Mouse (Mus musculus) lung, embryonic 14.5 days (tissue): Measurements from ENCODE around the gene Ppp1r2. TPM values are rescaled to one million over a fixed set of nuclear protein-coding genes. Genes with fewer than 3 reads are reported as not detected.

ENCODE experiments used
- ATAC-seq: fragments of 200-750 bp; cut with Nextera tagmentation; 2 replicates; pipeline ENCODE4 v1.8.0; 2017; ENCODE audit warnings: mild to moderate bottlenecking, moderate TSS enrichment, moderate library complexity; ENCODE audit not compliant: insufficient read depth
- DNase-seq: peaks from one replicate; pipeline ENCODE4 v3.0.0-alpha.2; 2015
- H3K27ac ChIP-seq: fragments of 300-500 bp; sonication (generic); 2 replicates; pipeline ENCODE4 v1.5.1; 2014; ENCODE audit warnings: low read depth, mild to moderate bottlenecking, moderate library complexity
- H3K27me3 ChIP-seq: fragments of 300-500 bp; sonication (generic); 2 replicates; pipeline ENCODE4 v1.6.1; 2014; ENCODE audit warnings: low read length, control low read depth; ENCODE audit not compliant: insufficient read depth
- H3K36me3 ChIP-seq: fragments of 300-500 bp; sonication (generic); 2 replicates; pipeline ENCODE4 v1.6.1; 2014; ENCODE audit warnings: control low read depth; ENCODE audit not compliant: insufficient read depth
- H3K4me1 ChIP-seq: fragments of 300-500 bp; sonication (generic); 2 replicates; pipeline ENCODE4 v1.6.1; 2014; ENCODE audit warnings: antibody characterized with exemption, control low read depth; ENCODE audit not compliant: insufficient read depth
- H3K4me2 ChIP-seq: fragments of 300-500 bp; sonication (generic); 2 replicates; pipeline ENCODE4 v1.6.1; 2014; ENCODE audit warnings: mild to moderate bottlenecking
- H3K4me3 ChIP-seq: fragments of 300-500 bp; sonication (generic); 2 replicates; pipeline ENCODE4 v1.5.1; 2014; ENCODE audit warnings: low read depth, low read length
- H3K9ac ChIP-seq: fragments of 300-500 bp; sonication (generic); 2 replicates; pipeline ENCODE4 v1.6.1; 2014
- H3K9me3 ChIP-seq: fragments of 300-500 bp; sonication (generic); 2 replicates; pipeline ENCODE4 v1.6.1; 2016; ENCODE audit warnings: low read depth, low read length, control low read depth
- CTCF ChIP-seq: IDR thresholded peaks from 2 replicates; pipeline ENCODE4 v1.5.1; 2016; ENCODE audit warnings: antibody characterized with exemption, low read depth
- WGBS: fragments of 180-500 bp; shearing (Covaris S2); extraction: QIAGEN DNeasy Blood & Tissue Kit; methylation state at CpG from one replicate; pipeline ENCODE4 v1.1.7; 2014; 5-methylcytosine and 5-hydroxymethylcytosine counted together
- microRNA-seq: library from miRNA; unstranded; fragments of <30 nt; microRNA quantifications from one replicate; pipeline ENCODE4, GENCODE M21; 2016; ENCODE audit warnings: borderline number of aligned reads
- polyA plus RNA-seq: library from polyadenylated mRNA; unstranded; fragments of >200 nt; fragmentation: Nextera tagmentation; extraction: Ambion mirVana; gene quantifications from 2 replicates; pipeline ENCODE4 v1.2.1, GENCODE M21; 2014

Gene Ppp1r2
- polyA plus RNA-seq, 1 experiment from 2014 or later = 104 TPM

DNA sequence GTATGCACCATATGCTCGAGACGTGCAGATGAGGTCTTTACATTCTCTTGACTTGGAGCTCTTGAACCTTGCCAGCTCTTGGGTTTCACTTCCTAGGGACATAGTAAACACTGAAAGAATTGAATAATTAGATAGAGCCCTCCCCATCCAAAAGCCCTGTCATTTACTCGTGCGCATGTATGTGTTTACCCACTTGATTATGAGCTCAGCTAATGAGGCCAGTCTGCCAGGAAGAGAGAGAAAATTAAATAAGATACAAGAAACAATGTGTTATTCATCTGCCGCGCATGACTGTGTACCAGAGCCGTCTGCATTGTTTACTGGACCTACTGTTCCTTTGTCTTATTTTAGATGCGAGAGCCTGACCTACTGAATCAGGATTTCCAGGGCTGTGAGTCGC is 63.6 kb downstream of the Ppp1r2 start:
- no peak for ATAC-seq
- 0 out of 2 replicates have a peak, but pooled peaks cover 4% of the 10 kb centered on the region for H3K4me1 ChIP-seq
- no peak overlapping the region for H3K4me3 ChIP-seq
- no peak overlapping the region for H3K4me2 ChIP-seq
- H3K9ac ChIP-seq = no peak overlapping the region
- no peaks in the 10 kb centered on the region for H3K9me3 ChIP-seq
- TF ChIP-seq CTCF = no peak
- 65% methylated on average over 9 of the region's 9 CpGs for WGBS
- no peak overlapping the region for H3K27ac ChIP-seq
- no peaks in the 10 kb centered on the region for H3K27me3 ChIP-seq
- DNase-seq = no peak
- H3K36me3 ChIP-seq = no peaks in the 10 kb centered on the region

DNA sequence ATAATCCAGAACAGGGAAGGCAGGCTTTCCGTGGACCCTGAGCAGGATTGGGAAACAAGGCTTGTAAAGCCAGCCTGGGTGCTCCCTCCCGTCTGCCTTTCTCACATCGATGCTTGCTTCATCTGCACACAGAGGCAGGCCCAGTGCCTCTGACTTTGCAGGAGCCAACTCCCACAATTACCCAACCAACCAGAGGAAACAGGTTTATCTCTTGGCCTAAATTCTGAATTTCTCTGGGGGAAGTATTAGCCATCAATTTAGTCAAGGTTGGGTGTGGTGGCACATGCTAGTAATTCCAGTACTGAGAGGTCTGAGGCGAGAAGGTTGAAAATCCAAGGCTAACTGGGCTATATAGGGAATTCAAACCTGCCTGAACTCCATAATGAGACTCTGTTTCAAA is 64.6 kb downstream of the Ppp1r2 start:
- 60% methylated on average over 4 of the region's 4 CpGs for WGBS
- no peak for DNase-seq
- H3K4me3 ChIP-seq = no peak overlapping the region
- H3K4me1 ChIP-seq = 0 out of 2 replicates have a peak, but pooled peaks cover 4% of the 10 kb centered on the region
- no peaks in the 10 kb centered on the region for H3K27me3 ChIP-seq
- H3K9me3 ChIP-seq = no peaks in the 10 kb centered on the region
- TF ChIP-seq CTCF = no peak
- no peak overlapping the region for H3K9ac ChIP-seq
- H3K36me3 ChIP-seq = no peaks in the 10 kb centered on the region
- no peak overlapping the region for H3K27ac ChIP-seq
- H3K4me2 ChIP-seq = no peak overlapping the region
- no peak for ATAC-seq

DNA sequence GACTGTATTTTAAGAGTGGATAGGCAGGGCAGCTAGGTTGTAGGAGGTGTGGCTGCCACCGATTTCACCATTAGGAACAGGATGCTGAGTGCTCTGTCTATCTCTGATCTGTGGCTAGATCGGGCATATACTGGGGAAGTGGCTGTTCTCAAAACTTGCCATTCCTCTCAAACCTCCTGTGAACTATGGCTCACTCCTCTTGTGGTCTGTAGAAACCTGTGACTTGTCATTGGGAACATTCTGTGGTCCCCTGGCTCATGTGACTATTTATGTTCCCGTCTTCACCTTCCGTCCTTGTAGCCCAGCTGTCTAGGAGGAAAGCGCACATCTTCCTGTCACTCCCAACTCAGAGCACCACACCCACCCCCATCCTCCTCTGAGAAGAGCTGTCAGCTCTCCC is 65.2 kb downstream of the Ppp1r2 start:
- Histone ChIP-seq H3K27ac (no peak overlapping the region), H3K4me2 (no peak overlapping the region), H3K27me3 (no peaks in the 10 kb centered on the region), H3K9ac (no peak overlapping the region), H3K36me3 (no peaks in the 10 kb centered on the region), H3K4me3 (no peak overlapping the region), H3K9me3 (no peaks in the 10 kb centered on the region), H3K4me1 (0 out of 2 replicates have a peak, but pooled peaks cover 4% of the 10 kb centered on the region)
- 49% methylated on average over 5 of the region's 5 CpGs for WGBS
- DNase-seq = no peak
- TF ChIP-seq CTCF = no peak
- no peak for ATAC-seq

DNA sequence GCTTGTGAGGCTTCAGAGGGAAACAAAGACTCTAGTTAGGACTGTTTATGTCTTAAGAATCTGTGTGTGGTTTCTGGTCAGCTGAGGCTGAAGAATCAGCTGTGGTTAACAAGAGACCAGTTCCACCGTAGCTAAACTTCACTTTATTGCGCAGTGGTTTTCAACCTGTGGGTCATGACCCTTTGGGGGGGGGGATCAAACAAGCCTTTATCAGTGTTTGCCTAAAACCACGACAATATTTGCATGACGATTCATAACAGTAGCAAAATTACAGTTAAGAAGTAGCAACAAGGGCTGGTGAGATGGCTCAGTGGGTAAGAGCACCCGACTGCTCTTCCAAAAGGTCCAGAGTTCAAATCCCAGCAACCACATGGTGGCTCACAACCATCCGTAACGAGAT is 69.4 kb downstream of the Ppp1r2 start:
- Histone ChIP-seq H3K9me3 (no peaks in the 10 kb centered on the region), H3K36me3 (no peaks in the 10 kb centered on the region), H3K4me2 (no peak overlapping the region), H3K27ac (no peak overlapping the region), H3K27me3 (no peaks in the 10 kb centered on the region), H3K9ac (no peak overlapping the region), H3K4me1 (0 out of 2 replicates have a peak, but pooled peaks cover 4% of the 10 kb centered on the region), H3K4me3 (no peak overlapping the region)
- DNase-seq (no peak), ATAC-seq (no peak)
- TF ChIP-seq CTCF = no peak
- WGBS = 63% methylated on average over 5 of the region's 7 CpGs

DNA sequence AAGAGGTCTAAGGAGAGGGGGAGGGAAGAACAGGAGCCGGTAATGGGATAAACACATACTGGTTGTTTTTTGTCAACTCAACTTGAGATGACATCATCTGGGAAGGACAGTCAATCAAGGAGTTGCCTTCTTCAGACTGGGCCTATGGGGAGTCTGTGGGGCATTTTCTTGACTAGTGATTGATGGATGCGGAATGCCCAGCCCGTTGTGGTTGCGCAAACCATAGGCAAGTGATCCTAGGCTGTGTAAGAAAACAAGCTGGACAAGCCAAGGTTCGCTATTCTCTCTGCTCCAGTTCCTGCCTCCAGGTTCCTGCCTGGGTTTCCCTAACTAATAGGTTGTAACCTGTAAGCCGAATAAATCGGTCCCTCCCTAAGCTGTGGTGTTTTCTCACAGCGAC is 69.9 kb downstream of the Ppp1r2 start:
- no peak for ATAC-seq
- no peak overlapping the region for H3K4me3 ChIP-seq
- no peak for TF ChIP-seq CTCF
- no peaks in the 10 kb centered on the region for H3K27me3 ChIP-seq
- H3K9ac ChIP-seq = no peak overlapping the region
- WGBS = 87% methylated on average over 8 of the region's 8 CpGs
- no peak overlapping the region for H3K27ac ChIP-seq
- H3K36me3 ChIP-seq = no peaks in the 10 kb centered on the region
- no peak overlapping the region for H3K4me2 ChIP-seq
- no peak for DNase-seq
- H3K4me1 ChIP-seq = 0 out of 2 replicates have a peak, but pooled peaks cover 4% of the 10 kb centered on the region
- no peaks in the 10 kb centered on the region for H3K9me3 ChIP-seq

DNA sequence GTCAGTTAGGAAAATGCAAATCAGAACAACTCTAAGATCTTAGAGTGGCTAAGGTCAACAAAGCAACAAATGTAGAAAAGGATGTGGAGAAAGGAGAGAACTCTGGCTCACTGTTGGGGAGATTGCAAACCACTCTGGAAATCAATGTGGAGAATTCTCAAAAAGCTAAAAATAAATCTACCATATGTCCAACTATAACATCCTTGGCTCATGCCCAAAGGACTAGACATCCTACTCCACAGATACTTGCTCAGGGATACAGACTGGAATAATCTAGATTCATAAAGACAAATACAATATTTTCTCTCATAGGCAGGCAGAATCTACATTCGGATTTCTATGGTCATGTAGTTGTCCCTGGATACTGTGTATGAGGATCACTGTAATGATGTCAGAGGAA is 70.9 kb downstream of the Ppp1r2 start:
- no peak overlapping the region for H3K27ac ChIP-seq
- H3K4me1 ChIP-seq = 0 out of 2 replicates have a peak, but pooled peaks cover 2% of the 10 kb centered on the region

DNA sequence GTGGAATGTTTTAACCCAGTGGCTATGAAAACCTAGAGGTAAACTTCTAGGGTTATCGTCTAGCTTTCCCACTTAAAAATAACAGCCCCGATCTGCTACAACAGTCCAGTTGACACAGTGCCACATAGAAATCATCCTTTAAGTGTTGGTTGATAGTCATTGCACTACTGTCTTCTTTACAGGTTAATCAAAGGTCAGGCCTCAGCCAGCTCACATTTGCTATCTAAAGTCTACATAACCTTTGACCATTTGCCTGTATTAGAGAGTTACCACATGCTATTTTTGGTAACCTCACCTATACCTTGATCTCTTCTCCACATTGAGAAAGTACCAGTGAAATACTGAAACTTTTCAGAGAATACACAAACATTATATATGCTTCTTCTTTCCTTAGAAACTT is 73.4 kb downstream of the Ppp1r2 start:
- no peaks in the 10 kb centered on the region for H3K27me3 ChIP-seq
- 54% methylated on average over 2 of the region's 2 CpGs for WGBS
- peak overlapping the region; percentile 81 for H3K4me2 ChIP-seq
- no peaks in the 10 kb centered on the region for H3K36me3 ChIP-seq
- TF ChIP-seq CTCF = no peak
- H3K9me3 ChIP-seq = no peaks in the 10 kb centered on the region
- H3K4me3 ChIP-seq = peak overlapping the region; percentile 97; the same call in 1 of the 2 replicates
- DNase-seq = no peak
- ATAC-seq = no peak
- peak overlapping the region; percentile 14; the same call in 1 of the 2 replicates for H3K27ac ChIP-seq
- 0 out of 2 replicates have a peak, but pooled peaks cover 5% of the 10 kb centered on the region for H3K4me1 ChIP-seq
- H3K9ac ChIP-seq = no peak overlapping the region

More for the DNA sequence above, 70.9 kb downstream of the Ppp1r2 start:
- ATAC-seq = no peak
- no peak for TF ChIP-seq CTCF
- Histone ChIP-seq H3K4me2 (no peak overlapping the region), H3K27me3 (no peaks in the 10 kb centered on the region), H3K9me3 (no peaks in the 10 kb centered on the region), H3K9ac (no peak overlapping the region), H3K4me3 (no peak overlapping the region), H3K36me3 (no peaks in the 10 kb centered on the region)
- DNase-seq = no peak
- WGBS = 55% methylated on average over 1 of the region's 1 CpGs

Small RNAs within 50 kb of the gene (microRNA-seq; reads per million reads assigned to microRNA genes)
- gene Gm27415 = not detected

Other genes with a start within 250 kb of the Ppp1r2 start
- 26.2 and 26.8 TPM in 2 replicates for gene Xxylt1, start 193.8 kb downstream of the Ppp1r2 start, polyA plus RNA-seq
- gene Acap2, start 74.0 kb downstream of the Ppp1r2 start, polyA plus RNA-seq = 32.2 and 33.0 TPM in 2 replicates
- gene Apod, start 39.5 kb upstream of the Ppp1r2 start, polyA plus RNA-seq = not detected in 2 replicates
- gene Bdh1, start 147.0 kb upstream of the Ppp1r2 start, polyA plus RNA-seq = 3.1 and 5.7 TPM in 2 replicates